Mouse (Mus musculus) spleen, adult 2 months (tissue): Measurements from ENCODE around the gene Axl.

Experiments used
- CTCF ChIP-seq: fragments of 200-500 bp; IDR thresholded peaks from 2 replicates; pipeline ENCODE4 v1.5.1; 2011; ENCODE audit warnings: mild to moderate bottlenecking, inconsistent platforms; ENCODE audit not compliant: insufficient read depth, insufficient read length, insufficient replicate concordance; ENCODE audit errors: extremely low read depth
- POLR2A ChIP-seq: fragments of 200-500 bp; IDR thresholded peaks from 2 replicates; pipeline ENCODE4 v1.6.1; 2011; ENCODE audit warnings: low read depth, low read length, inconsistent platforms

DNA sequence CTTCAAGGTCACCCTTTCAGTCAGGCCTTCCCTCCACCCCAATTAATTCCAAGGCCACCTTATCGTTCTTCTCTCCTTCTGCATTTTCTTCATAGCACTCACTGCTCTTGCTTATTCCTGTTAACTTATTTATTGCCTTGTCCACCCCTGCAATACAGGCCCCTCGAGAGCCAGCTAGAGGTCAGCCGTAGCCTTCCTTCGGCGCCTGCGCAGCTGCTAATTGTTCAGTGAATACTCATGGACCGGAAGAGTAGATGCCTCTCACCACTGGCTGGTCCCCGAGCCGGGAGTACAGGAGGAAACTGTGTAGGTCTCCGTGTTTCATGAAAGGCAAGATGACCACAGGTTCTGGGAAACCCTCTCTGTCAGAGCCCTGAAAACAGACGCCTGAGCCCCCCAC, 24.8 kb downstream of the Axl start:
- no peak for TF ChIP-seq CTCF
- TF ChIP-seq POLR2A: no peak
